Mouse (Mus musculus) liver, embryonic 12.5 days (tissue): ENCODE results near the gene Bcat1. TPM values are rescaled to one million over a fixed set of nuclear protein-coding genes. Genes with fewer than 3 reads are reported as not detected.

ENCODE experiments used
- ATAC-seq: fragments of 200-750 bp; cut with Nextera tagmentation; 2 replicates; pipeline ENCODE4 v1.8.0; 2017; ENCODE audit warnings: moderate number of reproducible peaks, mild to moderate bottlenecking, moderate library complexity
- H3K27ac ChIP-seq: fragments of 300-500 bp; sonication (generic); 2 replicates; pipeline ENCODE4 v1.5.1; 2016; ENCODE audit warnings: mild to moderate bottlenecking
- H3K27me3 ChIP-seq: fragments of 300-500 bp; sonication (generic); replicated peaks from 2 replicates; pipeline ENCODE4 v1.6.1; 2016; ENCODE audit warnings: mild to moderate bottlenecking, moderate library complexity
- H3K36me3 ChIP-seq: fragments of 300-500 bp; sonication (generic); 2 replicates; pipeline ENCODE4 v1.6.1; 2016; ENCODE audit warnings: mild to moderate bottlenecking, moderate library complexity
- H3K4me1 ChIP-seq: fragments of 300-500 bp; sonication (generic); 2 replicates; pipeline ENCODE4 v1.6.1; 2016
- H3K4me2 ChIP-seq: fragments of 300-500 bp; sonication (generic); 2 replicates; pipeline ENCODE4 v1.6.1; 2016; ENCODE audit warnings: mild to moderate bottlenecking, moderate library complexity
- H3K4me3 ChIP-seq: fragments of 300-500 bp; sonication (generic); 2 replicates; pipeline ENCODE4 v1.5.1; 2016; ENCODE audit warnings: mild to moderate bottlenecking, moderate library complexity
- H3K9ac ChIP-seq: fragments of 300-500 bp; sonication (generic); 2 replicates; pipeline ENCODE4 v1.6.1; 2016; ENCODE audit warnings: mild to moderate bottlenecking, moderate library complexity
- H3K9me3 ChIP-seq: fragments of 300-500 bp; sonication (generic); replicated peaks from 2 replicates; pipeline ENCODE4 v1.6.1; 2016; ENCODE audit warnings: mild to moderate bottlenecking, moderate library complexity
- WGBS: fragments of 180-500 bp; shearing (Covaris S2); methylation state at CpG from one replicate; pipeline ENCODE4 v1.1.7; 2016; ENCODE audit not compliant: insufficient replicate concordance; 5-methylcytosine and 5-hydroxymethylcytosine counted together
- polyA plus RNA-seq: library from polyadenylated mRNA; unstranded; fragments of >200 nt; fragmentation: Nextera tagmentation; extraction: Ambion mirVana; gene quantifications from 2 replicates; pipeline ENCODE4 v1.2.1, GENCODE M21; 2016

The Bcat1 gene
- polyA plus RNA-seq, 1 experiment from 2014 or later, result 0.93 TPM

DNA sequence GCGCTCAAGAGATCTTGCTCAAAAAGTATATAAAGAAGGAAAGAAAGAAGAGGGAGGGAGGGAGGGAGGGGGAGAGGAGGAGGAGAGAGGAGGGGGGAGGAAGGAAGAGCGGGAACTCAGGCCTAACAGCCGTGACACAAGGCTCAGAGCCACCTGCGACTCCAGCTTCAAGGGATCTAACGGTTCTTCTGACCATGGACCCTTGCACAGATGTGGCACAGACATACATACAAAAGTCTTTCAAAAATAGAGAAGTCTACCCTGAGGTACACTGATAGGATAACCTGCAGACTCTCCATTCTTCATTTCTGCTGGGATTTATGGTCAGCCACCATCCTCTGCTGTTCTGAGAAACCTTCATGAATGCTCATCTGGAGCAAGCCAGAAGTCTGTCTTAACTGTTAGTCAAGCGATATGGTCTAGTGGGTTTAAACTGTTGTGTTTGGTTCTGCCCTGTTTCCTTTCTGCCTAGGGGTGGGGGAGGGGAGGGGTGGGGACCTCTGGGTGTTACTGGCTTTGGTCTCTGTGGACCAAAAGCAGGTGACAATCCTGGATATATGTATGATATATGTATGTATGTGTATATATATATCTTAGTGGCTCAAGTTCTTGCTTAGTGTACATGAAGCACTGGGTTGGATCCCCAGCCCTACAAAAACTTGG lies 14.3 kb upstream of the Bcat1 start:
- ATAC-seq, result no peak
- WGBS, result 26% methylated on average over 6 of the region's 6 CpGs
- no peak overlapping the region for H3K27ac ChIP-seq

DNA sequence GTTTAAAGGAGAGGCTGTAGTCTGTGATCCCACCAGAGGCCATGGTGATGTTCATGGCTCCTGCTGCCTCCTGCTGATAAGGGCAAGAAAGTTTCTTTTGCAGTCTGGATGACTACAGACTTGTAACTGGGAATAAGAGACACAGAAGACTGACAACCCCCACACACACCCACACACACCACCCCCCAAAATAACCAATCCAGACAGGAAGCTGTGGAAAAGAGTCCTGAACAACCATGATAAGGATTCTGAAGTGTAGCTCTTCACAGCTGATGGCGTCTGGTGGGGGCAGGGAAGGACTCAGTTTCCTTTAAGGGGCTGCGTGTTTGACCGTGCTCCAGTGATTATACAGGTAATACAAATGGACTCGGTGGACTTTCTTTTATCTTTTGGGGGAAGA lies 13.4 kb upstream of the Bcat1 start:
- no peaks in the 10 kb centered on the region for H3K36me3 ChIP-seq
- peak overlapping the region; percentile 12; the same call in 1 of the 2 replicates for H3K4me2 ChIP-seq
- no peaks in the 10 kb centered on the region for H3K9me3 ChIP-seq
- no peak overlapping the region for H3K4me3 ChIP-seq
- peaks cover 23% of the 10 kb centered on the region for H3K4me1 ChIP-seq
- H3K9ac ChIP-seq, result no peak overlapping the region
- 9% methylated on average over 4 of the region's 4 CpGs for WGBS
- ATAC-seq, result peak; percentile 77
- no peaks in the 10 kb centered on the region for H3K27me3 ChIP-seq
- H3K27ac ChIP-seq, result no peak overlapping the region

More for the DNA sequence above, 14.3 kb upstream of the Bcat1 start:
- H3K4me3 ChIP-seq, result no peak overlapping the region
- no peaks in the 10 kb centered on the region for H3K36me3 ChIP-seq
- H3K4me2 ChIP-seq, result no peak overlapping the region
- no peaks in the 10 kb centered on the region for H3K9me3 ChIP-seq
- no peaks in the 10 kb centered on the region for H3K27me3 ChIP-seq
- peaks cover 23% of the 10 kb centered on the region for H3K4me1 ChIP-seq
- no peak overlapping the region for H3K9ac ChIP-seq

DNA sequence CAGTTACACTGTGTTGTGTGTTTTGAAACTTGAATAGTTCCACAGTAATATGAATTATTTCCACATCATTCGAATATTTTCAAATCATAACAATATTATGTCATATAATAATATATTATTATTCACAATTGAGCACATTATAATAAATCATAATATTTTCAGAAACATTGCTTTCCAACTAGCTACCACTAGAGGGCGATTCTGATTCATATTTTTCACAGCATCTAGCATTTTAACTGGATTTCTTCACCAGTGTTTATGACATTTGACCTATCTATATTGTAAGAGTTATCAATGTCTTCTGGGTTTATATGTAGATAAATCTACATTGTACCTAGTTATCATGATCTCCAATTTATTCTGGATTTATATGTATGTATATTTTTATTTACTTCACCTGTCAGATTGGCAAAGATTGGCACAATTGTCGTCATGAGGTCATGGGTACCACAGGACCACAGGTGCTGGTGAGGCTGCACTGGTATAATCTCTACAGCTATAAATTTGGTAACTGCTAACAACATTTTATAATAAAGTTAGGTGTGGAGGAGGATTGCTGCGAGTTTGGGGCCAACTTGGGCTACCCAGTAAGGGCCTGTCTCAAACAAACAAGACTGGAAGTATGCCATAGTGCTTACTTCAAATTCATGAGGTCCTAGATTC lies 12.6 kb upstream of the Bcat1 start:
- H3K9ac ChIP-seq, result no peak overlapping the region
- no peak for ATAC-seq
- H3K4me2 ChIP-seq, result no peak overlapping the region
- H3K27me3 ChIP-seq, result no peaks in the 10 kb centered on the region
- H3K4me1 ChIP-seq, result peaks cover 23% of the 10 kb centered on the region
- no peaks in the 10 kb centered on the region for H3K36me3 ChIP-seq
- WGBS, result 40% methylated on average over 4 of the region's 4 CpGs
- no peaks in the 10 kb centered on the region for H3K9me3 ChIP-seq
- no peak overlapping the region for H3K27ac ChIP-seq
- H3K4me3 ChIP-seq, result no peak overlapping the region

DNA sequence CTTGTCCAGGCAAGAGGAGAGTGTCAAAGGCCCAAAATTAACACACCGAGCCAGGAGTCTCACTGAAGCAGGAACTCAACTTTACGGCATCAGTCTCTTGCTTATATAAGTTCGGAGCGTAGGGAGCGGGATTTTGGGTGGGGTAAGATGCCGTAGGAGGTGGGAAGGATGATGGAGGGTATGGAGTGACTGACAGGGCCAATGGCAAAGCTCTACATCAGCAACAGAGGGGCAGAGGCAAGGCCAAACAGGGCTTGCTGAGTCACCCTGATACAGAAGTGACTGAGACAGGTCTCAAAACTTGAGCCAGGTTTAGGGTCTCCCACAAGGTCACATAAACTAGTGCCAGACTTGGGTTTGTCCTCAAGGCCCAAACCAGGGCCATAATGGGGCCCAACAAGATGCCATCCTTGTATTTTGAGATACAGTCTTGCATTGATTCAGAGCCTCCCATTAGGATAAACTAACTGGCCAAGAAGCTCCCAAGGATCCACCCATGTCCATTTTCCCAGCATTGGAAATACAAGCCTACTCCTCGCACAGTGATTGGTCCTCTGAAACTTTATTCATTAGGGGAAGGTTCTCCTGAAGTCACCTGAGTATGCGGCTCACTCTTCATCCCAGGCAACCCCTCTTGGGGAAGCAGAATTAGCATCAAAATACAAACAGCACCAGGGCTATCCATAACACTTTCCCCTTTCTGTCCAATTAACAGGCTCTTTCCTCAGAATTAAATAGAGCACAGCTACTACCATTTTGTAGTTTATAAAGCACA lies 8.5 kb upstream of the Bcat1 start:
- ATAC-seq, result no peak
- Histone ChIP-seq H3K36me3 (no peaks in the 10 kb centered on the region), H3K4me3 (no peak overlapping the region), H3K9me3 (no peaks in the 10 kb centered on the region), H3K9ac (no peak overlapping the region), H3K4me1 (peaks cover 9% of the 10 kb centered on the region), H3K27me3 (no peaks in the 10 kb centered on the region), H3K4me2 (no peak overlapping the region), H3K27ac (no peak overlapping the region)
- whole genome bisulfite sequencing, result 77% methylated on average over 8 of the region's 8 CpGs

DNA sequence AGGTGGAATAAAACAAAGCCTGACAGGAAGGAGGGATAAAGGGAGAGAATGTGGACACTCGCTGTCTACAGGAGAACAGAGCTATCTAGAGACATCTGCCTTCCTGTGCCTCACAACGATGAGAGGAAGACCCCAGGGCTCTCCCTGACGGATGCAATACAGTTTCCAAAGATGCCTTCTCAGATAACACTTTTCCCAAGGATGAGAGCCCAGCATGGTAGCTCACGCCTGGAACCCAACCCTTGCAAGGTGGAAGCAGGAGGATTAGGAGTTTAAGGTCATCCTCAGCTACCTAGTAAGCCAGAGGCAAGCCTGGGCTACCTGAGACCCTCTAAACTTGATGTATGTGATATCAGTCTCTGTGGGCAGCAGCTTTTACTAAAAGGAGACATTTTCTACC lies 5.7 kb upstream of the Bcat1 start:
- 46% methylated on average over 4 of the region's 4 CpGs for WGBS
- Histone ChIP-seq H3K4me2 (no peak overlapping the region), H3K27me3 (peaks cover 20% of the 10 kb centered on the region), H3K36me3 (no peaks in the 10 kb centered on the region), H3K9ac (no peak overlapping the region), H3K27ac (no peak overlapping the region), H3K4me1 (no peaks in the 10 kb centered on the region), H3K4me3 (no peak overlapping the region), H3K9me3 (no peaks in the 10 kb centered on the region)
- ATAC-seq, result no peak

DNA sequence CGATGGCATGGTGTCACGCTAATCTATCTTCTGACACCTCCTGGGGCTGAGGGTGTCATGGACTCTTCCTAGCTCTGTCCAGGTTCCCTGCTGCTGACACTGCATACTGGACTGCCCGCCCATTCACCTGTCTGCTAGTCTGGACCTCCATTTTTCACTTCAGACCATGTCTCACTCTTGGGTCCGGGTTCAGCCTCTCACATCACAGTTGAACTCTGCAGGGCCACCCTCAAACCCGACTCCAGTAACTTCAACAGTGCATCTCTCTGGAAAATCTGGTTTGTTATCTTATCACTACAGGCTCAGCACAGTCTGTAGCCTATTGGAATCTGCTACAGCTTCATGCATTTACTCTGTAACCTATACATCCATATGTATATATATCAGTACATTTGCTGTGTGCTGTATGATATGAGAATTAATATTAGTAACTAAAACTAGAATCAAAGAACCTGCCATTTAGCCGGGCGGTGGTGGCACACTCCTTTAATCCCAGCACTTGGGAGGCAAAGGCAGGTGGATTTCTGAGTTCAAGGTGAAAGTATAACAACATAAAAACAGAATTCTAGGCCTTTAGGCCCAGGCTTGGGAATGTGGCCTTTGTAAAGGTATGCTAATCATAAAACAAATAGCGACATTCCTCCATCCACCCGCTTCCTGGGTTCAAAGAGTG lies 3.2 kb upstream of the Bcat1 start:
- Histone ChIP-seq H3K4me3 (no peak overlapping the region), H3K36me3 (no peaks in the 10 kb centered on the region), H3K9me3 (no peaks in the 10 kb centered on the region), H3K27ac (no peak overlapping the region), H3K4me1 (peaks cover 8% of the 10 kb centered on the region; the same call in 1 of the 2 replicates), H3K27me3 (peaks cover 44% of the 10 kb centered on the region), H3K4me2 (no peak overlapping the region), H3K9ac (no peak overlapping the region)
- no peak for ATAC-seq
- 62% methylated on average over 9 of the region's 9 CpGs for WGBS

DNA sequence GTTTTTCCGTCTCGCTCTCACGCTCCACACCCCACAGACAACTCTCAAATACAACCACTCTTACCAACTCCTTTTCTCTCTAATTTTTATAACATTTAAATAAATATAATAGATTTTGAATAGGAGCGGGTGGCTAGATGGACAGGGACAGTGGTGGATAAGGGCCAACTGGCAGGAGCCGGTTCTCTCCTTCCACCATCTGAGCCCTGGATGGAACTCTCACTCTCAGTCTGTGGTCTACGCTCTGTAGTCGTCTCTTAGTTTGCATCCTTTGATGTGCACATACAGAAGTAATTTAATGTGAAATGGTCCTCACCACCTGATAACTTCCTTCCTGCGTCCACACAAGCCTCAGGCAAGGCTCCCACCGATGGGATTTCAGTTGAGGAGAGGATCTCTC lies 302 bp upstream of the Bcat1 start:
- H3K4me3 ChIP-seq, result no peak overlapping the region
- no peak overlapping the region for H3K27ac ChIP-seq
- no peaks in the 10 kb centered on the region for H3K9me3 ChIP-seq
- ATAC-seq, result no peak
- peak overlapping the region; percentile 62 for H3K4me2 ChIP-seq
- WGBS, result 18% methylated on average over 9 of the region's 9 CpGs
- no peaks in the 10 kb centered on the region for H3K36me3 ChIP-seq
- H3K9ac ChIP-seq, result no peak overlapping the region
- peaks cover 8% of the 10 kb centered on the region; the same call in 1 of the 2 replicates for H3K4me1 ChIP-seq
- H3K27me3 ChIP-seq, result peaks cover 60% of the 10 kb centered on the region

DNA sequence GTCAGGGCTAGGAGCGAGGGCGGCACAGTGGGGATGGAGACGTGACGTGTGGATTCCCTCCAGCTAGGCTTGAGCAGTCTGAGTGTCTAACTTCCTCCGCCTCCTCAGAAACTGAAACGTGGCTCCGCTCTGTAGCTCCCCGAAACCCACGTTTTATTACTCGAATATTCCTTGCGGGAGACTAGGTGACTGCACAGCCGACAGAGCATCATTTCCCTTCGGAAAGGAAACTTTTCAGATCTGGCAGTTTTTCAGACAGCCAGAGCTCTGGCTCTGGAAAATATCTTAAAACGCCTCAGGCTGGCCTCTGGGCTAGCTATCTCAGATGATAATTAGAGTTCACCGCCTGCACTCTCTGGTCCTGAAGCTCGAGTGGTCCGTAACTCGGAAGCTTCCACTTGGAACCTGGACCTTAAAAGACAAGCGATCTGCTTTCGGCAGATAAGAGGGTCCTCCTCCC lies 866 bp downstream of the Bcat1 start:
- H3K9me3 ChIP-seq, result no peaks in the 10 kb centered on the region
- peak overlapping the region; percentile 33 for H3K4me3 ChIP-seq
- H3K36me3 ChIP-seq, result no peaks in the 10 kb centered on the region
- no peak overlapping the region for H3K9ac ChIP-seq
- peaks cover 8% of the 10 kb centered on the region; the same call in 1 of the 2 replicates for H3K4me1 ChIP-seq
- WGBS, result 2% methylated on average over 20 of the region's 20 CpGs
- H3K4me2 ChIP-seq, result peak overlapping the region; percentile 62
- no peak for ATAC-seq
- peaks cover 60% of the 10 kb centered on the region for H3K27me3 ChIP-seq
- H3K27ac ChIP-seq, result no peak overlapping the region

DNA sequence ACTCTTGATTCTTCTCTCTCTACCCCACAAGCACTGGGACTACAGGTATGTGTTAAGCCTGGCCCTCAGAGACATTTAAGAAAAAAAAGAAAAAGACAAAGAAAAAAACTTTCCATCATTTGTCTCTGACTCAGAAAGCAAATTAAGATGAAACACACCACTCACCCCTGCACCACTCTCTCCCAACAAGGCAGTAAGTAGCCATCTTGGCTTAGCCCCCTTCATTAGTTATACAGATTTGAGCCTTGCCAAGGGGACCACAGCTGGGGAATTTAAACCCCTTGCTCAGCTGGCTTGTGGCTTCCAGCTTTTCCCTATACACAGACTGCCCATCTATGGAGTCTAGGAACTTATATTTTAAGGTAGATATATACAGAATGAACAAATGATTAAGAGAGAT lies 1.5 kb downstream of the Bcat1 start:
- no peak overlapping the region for H3K9ac ChIP-seq
- peaks cover 8% of the 10 kb centered on the region; the same call in 1 of the 2 replicates for H3K4me1 ChIP-seq
- H3K27ac ChIP-seq, result no peak overlapping the region
- H3K27me3 ChIP-seq, result peaks cover 60% of the 10 kb centered on the region
- H3K9me3 ChIP-seq, result no peaks in the 10 kb centered on the region
- H3K36me3 ChIP-seq, result no peaks in the 10 kb centered on the region
- ATAC-seq, result no peak
- no peak overlapping the region for H3K4me3 ChIP-seq
- no peak overlapping the region for H3K4me2 ChIP-seq

DNA sequence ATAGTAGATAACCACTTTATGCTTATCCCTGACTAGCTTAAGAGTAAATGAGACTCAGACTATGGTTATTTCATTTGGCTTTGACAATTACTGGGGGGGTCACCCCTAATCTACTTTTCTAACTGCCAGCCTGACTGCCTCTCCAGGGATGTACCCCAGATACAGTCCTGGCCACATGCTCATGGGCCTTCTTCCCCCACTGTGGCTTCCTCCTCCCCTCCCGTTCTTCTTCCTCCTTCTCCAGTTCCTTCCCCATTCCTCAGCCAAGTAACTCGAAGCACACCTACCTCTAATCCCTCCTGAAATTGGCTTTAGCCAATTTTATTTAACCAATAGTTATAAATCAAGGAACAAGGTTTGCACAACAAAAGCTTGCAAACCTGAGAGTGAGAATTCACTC lies 6.1 kb downstream of the Bcat1 start:
- ATAC-seq, result no peak
- Histone ChIP-seq H3K9ac (no peak overlapping the region), H3K27ac (no peak overlapping the region), H3K4me1 (no peaks in the 10 kb centered on the region), H3K27me3 (peaks cover 26% of the 10 kb centered on the region), H3K9me3 (no peaks in the 10 kb centered on the region), H3K4me3 (no peak overlapping the region), H3K36me3 (no peaks in the 10 kb centered on the region), H3K4me2 (no peak overlapping the region)
- 21% methylated on average over 2 of the region's 2 CpGs for WGBS

DNA sequence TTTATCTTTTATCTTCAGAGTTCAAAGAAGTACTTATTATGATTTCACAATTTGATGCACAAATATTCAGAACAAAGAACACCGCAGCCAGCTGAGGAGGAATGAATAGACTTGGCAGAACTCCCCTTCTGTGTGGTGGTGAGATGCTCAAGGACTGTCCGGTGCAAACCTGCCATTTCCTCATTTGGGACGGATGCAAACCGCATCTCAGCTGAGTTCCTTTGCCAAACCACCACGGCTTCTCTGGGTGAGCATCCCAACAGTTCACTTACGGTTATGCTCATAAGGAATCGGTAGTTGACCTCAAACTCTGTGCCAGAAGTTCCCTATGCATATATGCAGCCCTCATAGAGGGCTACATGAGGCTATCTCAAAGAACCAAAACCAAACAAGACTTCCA lies 6.6 kb downstream of the Bcat1 start:
- no peak overlapping the region for H3K4me2 ChIP-seq
- no peak for ATAC-seq

DNA sequence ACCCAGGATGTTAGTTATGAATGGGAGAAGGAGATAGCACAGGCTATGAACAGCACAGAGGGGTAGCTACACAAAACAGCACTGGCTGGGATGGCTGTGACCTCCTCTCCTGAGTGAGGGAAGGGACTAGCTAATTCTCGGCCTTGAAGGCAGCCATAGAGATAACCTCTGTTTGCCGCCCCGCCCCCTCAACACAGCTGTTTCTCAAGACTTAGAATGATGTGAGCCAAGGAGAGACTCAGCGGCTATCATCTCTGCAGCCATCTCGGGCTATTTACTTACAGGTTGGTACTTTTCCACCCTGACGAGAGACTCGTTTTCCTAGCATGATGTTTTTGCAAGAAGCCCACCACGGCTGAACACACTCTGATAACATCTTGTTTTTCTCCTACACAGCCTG lies 8.3 kb downstream of the Bcat1 start:
- Histone ChIP-seq H3K4me3 (no peak overlapping the region), H3K4me1 (no peaks in the 10 kb centered on the region), H3K36me3 (no peaks in the 10 kb centered on the region), H3K9me3 (no peaks in the 10 kb centered on the region), H3K27me3 (0 out of 2 replicates have a peak, but pooled peaks cover 7% of the 10 kb centered on the region), H3K9ac (no peak overlapping the region), H3K27ac (no peak overlapping the region), H3K4me2 (no peak overlapping the region)
- 49% methylated on average over 8 of the region's 8 CpGs for WGBS
- no peak for ATAC-seq

More for the DNA sequence above, 6.6 kb downstream of the Bcat1 start:
- Histone ChIP-seq H3K4me1 (no peaks in the 10 kb centered on the region), H3K27ac (no peak overlapping the region), H3K27me3 (peaks cover 22% of the 10 kb centered on the region), H3K36me3 (no peaks in the 10 kb centered on the region), H3K9ac (no peak overlapping the region), H3K9me3 (no peaks in the 10 kb centered on the region), H3K4me3 (no peak overlapping the region)
- 72% methylated on average over 7 of the region's 7 CpGs for WGBS
